Comparison of ENCODE assay signal across 8 mouse cellular contexts in the genomic region with DNA sequence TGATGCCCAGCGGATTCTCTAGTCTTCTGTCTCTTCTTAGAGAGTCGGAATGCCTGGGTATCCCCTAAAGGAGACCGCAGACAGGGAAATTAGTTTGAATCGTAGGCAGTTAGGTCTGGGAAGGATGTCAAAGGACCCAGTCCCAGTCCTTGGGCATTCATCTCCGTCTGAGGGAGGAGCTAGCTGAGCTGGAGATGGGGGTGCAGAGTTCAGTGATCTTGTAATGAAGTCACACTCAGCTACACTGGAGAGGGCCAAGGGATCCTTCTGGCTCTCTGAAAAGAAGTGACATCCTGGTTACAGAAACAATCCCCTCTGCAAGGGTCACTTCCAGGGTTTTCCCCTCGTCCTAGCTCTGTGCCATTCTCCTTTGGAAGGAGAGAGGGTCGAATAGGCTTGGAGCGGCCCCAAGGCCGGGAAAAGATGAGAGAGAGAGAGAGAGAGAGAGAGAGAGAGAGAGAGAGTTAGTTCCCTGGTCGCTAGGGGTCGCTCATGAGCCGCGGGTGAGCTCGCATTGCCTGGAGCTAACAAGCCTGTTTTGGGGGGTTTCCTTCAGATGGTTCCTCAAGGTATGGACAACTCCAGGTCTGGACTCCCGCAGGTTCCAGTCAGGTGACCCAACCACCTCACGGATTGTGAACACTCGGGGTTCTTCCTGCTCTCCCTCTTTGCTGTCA. TPM values are rescaled to one million over a fixed set of nuclear protein-coding genes. Genes with fewer than 3 reads are reported as not detected.
A peak's percentile ranks its signal among the peaks of the same experiment; 100 is the strongest.
DNase-seq lines count a peak whose midpoint lies in the region; ATAC-seq and TF ChIP-seq lines count a peak whose summit lies in the region.

No protein-coding gene starts in this region.

- H3K27ac ChIP-seq in MEL (ENCODE audit: control insufficient read depth, low read depth, low read length), result 0 out of 2 replicates have a peak overlapping the region, but pooled peaks have one; percentile 15
- H3K27ac ChIP-seq in embryonic facial prominence, embryonic 15.5 days (replicated peaks), result no peak overlapping the region
- H3K27ac ChIP-seq in hindbrain, embryonic 10.5 days, result peak overlapping the region; percentile 88; the same call in 1 of the 2 replicates
- H3K27ac ChIP-seq in lung, postnatal 0 days (ENCODE audit: low read length), result no peak overlapping the region

- no peak for TF ChIP-seq EP300 in MEL (IDR thresholded peaks at IDR 0.05; ENCODE audit: low read depth in 1 of 2, low read length in 2 of 2)
- TF ChIP-seq EP300 in lung, postnatal 0 days (IDR thresholded peaks at IDR 0.05), result no peak

- ATAC-seq in embryonic facial prominence, embryonic 15.5 days (ENCODE audit: insufficient number of reproducible peaks, low FRiP score, low TSS enrichment, low read depth), result 0 out of 2 replicates have a peak, but pooled peaks have one; percentile 8
- no peak for ATAC-seq in lung, postnatal 0 days

- DNase-seq in MEL (ENCODE audit: low read depth, low spot score), result peak; percentile 84
- DNase-seq in brain, adult 2 months (ENCODE audit: low read depth, low spot score), result peak; percentile 91
- DNase-seq in hindbrain, embryonic 10.5 days (ENCODE audit: low spot score), result peak; percentile 74
- peak; percentile 53 for DNase-seq in layer of hippocampus, adult 9-11 months
- DNase-seq in lung, postnatal 0 days (ENCODE audit: low spot score), result peak; percentile 36
- peak; percentile 48 for DNase-seq in ovary, postnatal 36 days (ENCODE audit: low spot score)
- peak; percentile 89 for DNase-seq in thymus, postnatal 4 days

- WGBS in embryonic facial prominence, embryonic 15.5 days, result 8% methylated on average over 17 of the region's 17 CpGs
- 8% methylated on average over 17 of the region's 17 CpGs for WGBS in hindbrain, embryonic 10.5 days
- WGBS in lung, postnatal 0 days, result 6% methylated on average over 17 of the region's 17 CpGs

- H3K9me3 ChIP-seq in MEL (replicated peaks; ENCODE audit: insufficient read depth, low read length), result no peaks in the 10 kb centered on the region
- H3K9me3 ChIP-seq in embryonic facial prominence, embryonic 15.5 days (replicated peaks), result no peaks in the 10 kb centered on the region
- no peaks in the 10 kb centered on the region for H3K9me3 ChIP-seq in hindbrain, embryonic 10.5 days
- H3K9me3 ChIP-seq in lung, postnatal 0 days (ENCODE audit: low read length), result no peaks in the 10 kb centered on the region

- H3K79me2 ChIP-seq in MEL (ENCODE audit: control insufficient read depth, insufficient read depth, low read length, poor library complexity), result no peaks in the 10 kb centered on the region; the same call in 1 of the 2 replicates

- peak overlapping the region; percentile 66 for H3K9ac ChIP-seq in MEL (ENCODE audit: control insufficient read depth, low read depth, low read length, poor library complexity, severe bottlenecking)
- no peak overlapping the region for H3K9ac ChIP-seq in embryonic facial prominence, embryonic 15.5 days
- H3K9ac ChIP-seq in lung, postnatal 0 days (replicated peaks; ENCODE audit: low read depth), result no peak overlapping the region

- H3K4me2 ChIP-seq in embryonic facial prominence, embryonic 15.5 days (replicated peaks), result peak overlapping the region; percentile 65; the same call in 1 of the 2 replicates
- H3K4me2 ChIP-seq in lung, postnatal 0 days (replicated peaks; ENCODE audit: low read depth, low read length), result 0 out of 2 replicates have a peak overlapping the region, but pooled peaks have one; percentile 70

- peaks cover 0 to 3% of the 10 kb centered on the region in 2 experiments; a peak in 1 of 4 replicates for H3K36me3 ChIP-seq in MEL (ENCODE audit: control insufficient read depth in 1 of 2, insufficient read depth in 2 of 2, low read length in 2 of 2)
- H3K36me3 ChIP-seq in embryonic facial prominence, embryonic 15.5 days, result no peaks in the 10 kb centered on the region
- no peaks in the 10 kb centered on the region for H3K36me3 ChIP-seq in hindbrain, embryonic 10.5 days
- no peaks in the 10 kb centered on the region for H3K36me3 ChIP-seq in lung, postnatal 0 days (ENCODE audit: insufficient read depth, low read length)

- H3K4me1 ChIP-seq in MEL (ENCODE audit: control insufficient read depth in 1 of 2, insufficient read depth in 2 of 2, low read length in 2 of 2), result peaks cover 0 to 11% of the 10 kb centered on the region in 2 experiments; a peak in 2 of 4 replicates
- H3K4me1 ChIP-seq in embryonic facial prominence, embryonic 15.5 days, result peaks cover 11% of the 10 kb centered on the region; the same call in 1 of the 2 replicates
- H3K4me1 ChIP-seq in hindbrain, embryonic 10.5 days (replicated peaks), result peaks cover 48% of the 10 kb centered on the region
- H3K4me1 ChIP-seq in lung, postnatal 0 days (ENCODE audit: insufficient read depth, low read depth, low read length), result no peaks in the 10 kb centered on the region

- TF ChIP-seq RAD21 in MEL (IDR thresholded peaks at IDR 0.05; ENCODE audit: low read depth, low read length), result peak; percentile 73

- TF ChIP-seq POLR2A in MEL (IDR thresholded peaks at IDR 0.05; ENCODE audit: control insufficient read depth in 1 of 2, insufficient read depth in 1 of 2, low read depth in 1 of 2, low read length in 2 of 2, poor library complexity in 1 of 2), result no peak

- no peaks in the 10 kb centered on the region for H3K27me3 ChIP-seq in MEL (ENCODE audit: control insufficient read depth in 1 of 2, insufficient read depth in 2 of 2, low read length in 2 of 2)
- H3K27me3 ChIP-seq in embryonic facial prominence, embryonic 15.5 days, result peaks cover 22% of the 10 kb centered on the region
- peaks cover 51% of the 10 kb centered on the region for H3K27me3 ChIP-seq in hindbrain, embryonic 10.5 days (ENCODE audit: insufficient read depth, poor library complexity, severe bottlenecking)
- H3K27me3 ChIP-seq in lung, postnatal 0 days (replicated peaks; ENCODE audit: insufficient read depth, low read length), result peaks cover under 1% of the 10 kb centered on the region; the same call in 1 of the 2 replicates

- H3K4me3 ChIP-seq in MEL (ENCODE audit: control insufficient read depth in 1 of 2, insufficient read depth in 1 of 2, low read depth in 2 of 2, low read length in 2 of 2), result peak overlapping the region; percentile 65 to 77; a peak in 3 of 4 replicates
- 0 out of 2 replicates have a peak overlapping the region, but pooled peaks have one; percentile 54 for H3K4me3 ChIP-seq in embryonic facial prominence, embryonic 15.5 days (replicated peaks)
- peak overlapping the region; percentile 73 for H3K4me3 ChIP-seq in hindbrain, embryonic 10.5 days
- H3K4me3 ChIP-seq in lung, postnatal 0 days (ENCODE audit: low read depth, low read length), result no peak overlapping the region

- TF ChIP-seq CTCF in MEL (IDR thresholded peaks at IDR 0.05 in 2 of 3, conservative IDR thresholded peaks at IDR 0.05 in 1 of 3; ENCODE audit: control insufficient read depth in 1 of 3, insufficient read depth in 1 of 3, low read depth in 2 of 3, low read length in 3 of 3, poor library complexity in 1 of 3, severe bottlenecking in 1 of 3), result peak; percentile 75 to 86 (median 78)
- TF ChIP-seq CTCF in lung, postnatal 0 days (IDR thresholded peaks at IDR 0.05), result peak; percentile 82

TF ChIP-seq in MEL, 35 proteins besides CTCF, POLR2A, EP300 and RAD21:
- no peak for TF ChIP-seq ZKSCAN1 (IDR thresholded peaks at IDR 0.05; ENCODE audit: low read depth, low read length)
- no peak for TF ChIP-seq UBTF (IDR thresholded peaks at IDR 0.05; ENCODE audit: borderline replicate concordance, insufficient read depth, low read depth, low read length)
- no peak for TF ChIP-seq MYB (IDR thresholded peaks at IDR 0.05; ENCODE audit: low read depth, low read length)
- TF ChIP-seq SMC3 (IDR thresholded peaks at IDR 0.05; ENCODE audit: low read depth, low read length), result peak; percentile 58
- TF ChIP-seq POLR2AphosphoS2 (IDR thresholded peaks at IDR 0.05; ENCODE audit: low read length), result no peak
- TF ChIP-seq JUND (IDR thresholded peaks at IDR 0.05; ENCODE audit: low read depth, low read length), result peak; percentile 100
- no peak for TF ChIP-seq CHD2 (IDR thresholded peaks at IDR 0.05; ENCODE audit: low read length)
- TF ChIP-seq MXI1 (IDR thresholded peaks at IDR 0.05; ENCODE audit: low read depth, low read length), result no peak
- TF ChIP-seq BHLHE40 (IDR thresholded peaks at IDR 0.05; ENCODE audit: borderline replicate concordance, low read depth, low read length), result no peak
- TF ChIP-seq GATA1 (IDR thresholded peaks at IDR 0.05; ENCODE audit: low read depth, low read length), result no peak
- TF ChIP-seq MYC (IDR thresholded peaks at IDR 0.05; ENCODE audit: low read depth, low read length), result no peak

RNA-seq across cellular contexts. Expression of a gene that starts 1.0 kb away (rescaled TPM):
- total RNA-seq in MEL (2012; rRNA removed), result 0.36 and 0.50 TPM in 2 replicates
- polyA plus RNA-seq in MEL (2012; ENCODE audit: insufficient read depth in 1 of 2, insufficient read length in 2 of 2, low read depth in 1 of 2, low replicate concordance in 2 of 2, missing spikeins in 1 of 2), result 1 to 10 TPM in 1 of 2 experiments, not detected in 1; 1.3 TPM
- polyA plus RNA-seq in embryonic facial prominence, embryonic 15.5 days (2015; fragmentation: Nextera tagmentation; extraction: Ambion mirVana), result 0.72 and 0.85 TPM in 2 replicates
- polyA plus RNA-seq in hindbrain, embryonic 10.5 days (2016; fragmentation: Nextera tagmentation; extraction: Ambion mirVana), result 3.1 and 5.1 TPM in 2 replicates
- 0.84 and 1.0 TPM in 2 replicates for polyA plus RNA-seq in lung, postnatal 0 days (2015; fragmentation: Nextera tagmentation; extraction: Ambion mirVana)

RNA-seq across cellular contexts. Expression of a gene that starts 21.1 kb away (rescaled TPM):
- 0.20 and 0.23 TPM in 2 replicates for total RNA-seq in MEL (2012; rRNA removed)
- polyA plus RNA-seq in MEL (2012; ENCODE audit: insufficient read depth in 1 of 2, insufficient read length in 2 of 2, low read depth in 1 of 2, low replicate concordance in 2 of 2, missing spikeins in 1 of 2), result under 1 TPM in 1 of 2 experiments, not detected in 1; 0.19 TPM
- 41.4 and 46.1 TPM in 2 replicates for polyA plus RNA-seq in embryonic facial prominence, embryonic 15.5 days (2015; fragmentation: Nextera tagmentation; extraction: Ambion mirVana)
- polyA plus RNA-seq in hindbrain, embryonic 10.5 days (2016; fragmentation: Nextera tagmentation; extraction: Ambion mirVana), result 0.56 and 1.2 TPM in 2 replicates
- 4.5 and 5.6 TPM in 2 replicates for polyA plus RNA-seq in lung, postnatal 0 days (2015; fragmentation: Nextera tagmentation; extraction: Ambion mirVana)

RNA-seq across cellular contexts. Expression of a gene that starts 50.1 kb away (rescaled TPM):
- total RNA-seq in MEL (2012; rRNA removed), result 12.3 and 12.6 TPM in 2 replicates
- 10 to 100 TPM in 1 of 2 experiments, not detected in 1; 24.1 TPM for polyA plus RNA-seq in MEL (2012; ENCODE audit: insufficient read depth in 1 of 2, insufficient read length in 2 of 2, low read depth in 1 of 2, low replicate concordance in 2 of 2, missing spikeins in 1 of 2)
- 13.4 and 16.0 TPM in 2 replicates for polyA plus RNA-seq in embryonic facial prominence, embryonic 15.5 days (2015; fragmentation: Nextera tagmentation; extraction: Ambion mirVana)
- 15.3 and 18.4 TPM in 2 replicates for polyA plus RNA-seq in hindbrain, embryonic 10.5 days (2016; fragmentation: Nextera tagmentation; extraction: Ambion mirVana)
- 5.0 and 5.2 TPM in 2 replicates for polyA plus RNA-seq in lung, postnatal 0 days (2015; fragmentation: Nextera tagmentation; extraction: Ambion mirVana)

Comparison
In these comparisons a context has a peak if more than half of its experiments do, and no peak if none do; other contexts are left out.
1. DNase-seq: peak in every context shown above with its lines; median percentile 91 in brain, adult 2 months; 89 in thymus, postnatal 4 days; 84 in MEL; 74 in hindbrain, embryonic 10.5 days; 53 in layer of hippocampus, adult 9-11 months; 48 in ovary, postnatal 36 days; 36 in lung, postnatal 0 days.
2. H3K27ac ChIP-seq: peak in MEL (single experiment) and hindbrain, embryonic 10.5 days (single experiment); none in embryonic facial prominence, embryonic 15.5 days (single experiment) and lung, postnatal 0 days (single experiment).